ENCODE assay signal across 17 mouse cellular contexts in genomic region chr8:123797928-123798327, GRCm38 (mm10). TPM values are rescaled to one million over a fixed set of nuclear protein-coding genes. Genes with fewer than 3 reads are reported as not detected.
A peak's percentile ranks its signal among the peaks of the same experiment; 100 is the strongest.
DNase-seq lines count a peak whose midpoint lies in the region; ATAC-seq and TF ChIP-seq lines count a peak whose summit lies in the region.
"Had no signal": no experiment of that assay in that cellular context is flagged by ENCODE, and none has a peak within 500 bp of the region (broad histone marks: within the 10 kb centered on the region; RNA-seq: fewer than 3 reads in every experiment).

No protein-coding gene starts in this region.

- H3K9ac ChIP-seq in intestine, postnatal 0 days (ENCODE audit: low read depth, low read length), result no peak overlapping the region
- H3K9ac ChIP-seq: embryonic facial prominence, embryonic 15.5 days; forebrain, embryonic 15.5 days; heart, embryonic 13.5 days; neural tube, embryonic 13.5 days had no signal

- no peaks in the 10 kb centered on the region for H3K27me3 ChIP-seq in intestine, postnatal 0 days (replicated peaks; ENCODE audit: control insufficient read depth, insufficient read depth, low read length)
- H3K27me3 ChIP-seq: embryonic facial prominence, embryonic 15.5 days; forebrain, embryonic 15.5 days; heart, embryonic 13.5 days; neural tube, embryonic 13.5 days had no signal

- peak overlapping the region; percentile 68 for H3K27ac ChIP-seq in intestine, postnatal 0 days (ENCODE audit: low read depth, low read length)
- H3K27ac ChIP-seq: embryonic facial prominence, embryonic 15.5 days; forebrain, embryonic 15.5 days; heart, embryonic 13.5 days; neural tube, embryonic 13.5 days had no signal

- ATAC-seq in intestine, postnatal 0 days, result no peak
- peak; percentile 86 for ATAC-seq in megakaryocyte, adult 5-6 weeks (ENCODE audit: poor library complexity, severe bottlenecking)
- ATAC-seq: forebrain, embryonic 15.5 days had no signal

- no peak for TF ChIP-seq CTCF in intestine, postnatal 0 days (IDR thresholded peaks at IDR 0.05; ENCODE audit: low read depth)

- no peak overlapping the region for H3K4me2 ChIP-seq in intestine, postnatal 0 days (replicated peaks; ENCODE audit: low read depth)
- H3K4me2 ChIP-seq: embryonic facial prominence, embryonic 15.5 days; forebrain, embryonic 15.5 days; heart, embryonic 13.5 days; neural tube, embryonic 13.5 days had no signal

- H3K4me3 ChIP-seq in intestine, postnatal 0 days (ENCODE audit: low read depth, low read length), result no peak overlapping the region
- H3K4me3 ChIP-seq: embryonic facial prominence, embryonic 15.5 days; forebrain, embryonic 15.5 days; heart, embryonic 13.5 days; megakaryocyte, embryonic 14.5 days; neural tube, embryonic 13.5 days had no signal

- no peaks in the 10 kb centered on the region for H3K36me3 ChIP-seq in intestine, postnatal 0 days (ENCODE audit: control insufficient read depth, insufficient read depth)
- H3K36me3 ChIP-seq: embryonic facial prominence, embryonic 15.5 days; forebrain, embryonic 15.5 days; heart, embryonic 13.5 days; neural tube, embryonic 13.5 days had no signal

- peak; percentile 99 for DNase-seq in MEL-GATA-1-ER (ENCODE audit: extremely low read depth, low read depth)
- peak; percentile 72 for DNase-seq in c-Kit-positive CD71-positive TER-119-positive erythroid progenitor cells, embryonic 14.5 days (ENCODE audit: low spot score)
- no peak for DNase-seq in layer of hippocampus, adult 9-11 months
- no peak for DNase-seq in cerebellum, postnatal 36 days
- no peak for DNase-seq in lung, postnatal 10 days
- DNase-seq in gastrocnemius, postnatal 36 days, result no peak
- DNase-seq: cerebellum, adult 18-20 months; gastrocnemius, postnatal 10 days; heart, postnatal 4 days; kidney, postnatal 14 days had no signal

- intact Hi-C loops in gastrocnemius, postnatal 36 days (cut with DNase I), result no loop called here

- no peaks in the 10 kb centered on the region for H3K9me3 ChIP-seq in intestine, postnatal 0 days (ENCODE audit: control insufficient read depth)
- H3K9me3 ChIP-seq: embryonic facial prominence, embryonic 15.5 days; forebrain, embryonic 15.5 days; heart, embryonic 13.5 days; neural tube, embryonic 13.5 days had no signal

- 74% methylated on average over 15 of the region's 15 CpGs for whole genome bisulfite sequencing in intestine, postnatal 0 days

- H3K4me1 ChIP-seq in intestine, postnatal 0 days (replicated peaks; ENCODE audit: control insufficient read depth, insufficient read depth, low read length), result 0 out of 2 replicates have a peak, but pooled peaks cover 11% of the 10 kb centered on the region
- H3K4me1 ChIP-seq: forebrain, embryonic 15.5 days; heart, embryonic 13.5 days had no signal

RNA-seq across cellular contexts. Expression of gene Rab4a, which starts 7.9 kb away (rescaled TPM):
- polyA plus RNA-seq in intestine, postnatal 0 days (2015; fragmentation: Nextera tagmentation; extraction: Ambion mirVana), result 104 TPM in 2 replicates
- total RNA-seq in megakaryocyte, adult 5-6 weeks (2015), result 1.2 and 2.1 TPM in 2 replicates
- total RNA-seq in megakaryocyte, adult 5-6 weeks (2017), result 0.26 and 1.1 TPM in 2 replicates
- 10 to 100 TPM; 10.5 to 11.7 TPM for total RNA-seq in gastrocnemius, postnatal 36 days (2021)

Comparison
In these comparisons a context has a peak if more than half of its experiments do, and no peak if none do; other contexts are left out.
1. DNase-seq: peak in MEL-GATA-1-ER (single experiment) and c-Kit-positive CD71-positive TER-119-positive erythroid progenitor cells, embryonic 14.5 days (single experiment); none in layer of hippocampus, adult 9-11 months (single experiment), cerebellum, postnatal 36 days (0 of 2), lung, postnatal 10 days (single experiment) and gastrocnemius, postnatal 36 days (0 of 2).